Mouse (Mus musculus) CD4-positive helper T cell, adult 2 months (primary cell): ENCODE results near the gene Samhd1.
A peak's percentile ranks its signal among the peaks of the same experiment; 100 is the strongest.
"Not testable (repeated sequence)": the region's sequence is repeated elsewhere in the genome, so short reads cannot be mapped to it uniquely, and the experiment has no call there.

Source experiments
- DNase-seq: peaks from one replicate; pipeline ENCODE4 v3.0.0-alpha.2; 2012; ENCODE audit warnings: low read depth, missing footprints, low spot score

The Samhd1 gene

GRCm38 (mm10) chr2:157135014-157135413 lies at the start of gene Samhd1:
Gene Samhd1 (minus strand): TSS chr2:157135265.
- DNase-seq, result peak; percentile 94

GRCm38 (mm10) chr2:157178167-157178566 lies 43.1 kb upstream of the Samhd1 start:
- DNase-seq, result no peak

GRCm38 (mm10) chr2:157176248-157176647 lies 41.2 kb upstream of the Samhd1 start:
- no peak for DNase-seq

- no peak for DNase-seq
Observed at GRCm38 (mm10) chr2:157174416-157174815, 39.4 kb upstream of the Samhd1 start.

- DNase-seq, result no peak
Observed at GRCm38 (mm10) chr2:157173555-157173954, 38.5 kb upstream of the Samhd1 start.

- no peak for DNase-seq
Observed at GRCm38 (mm10) chr2:157172984-157173383, 37.9 kb upstream of the Samhd1 start.

GRCm38 (mm10) chr2:157170626-157171025 lies 35.6 kb upstream of the Samhd1 start:
- DNase-seq, result no peak

- no peak for DNase-seq
Observed at GRCm38 (mm10) chr2:157170166-157170565, 35.1 kb upstream of the Samhd1 start.

- DNase-seq, result no peak
Observed at GRCm38 (mm10) chr2:157166371-157167080, 31.5 kb upstream of the Samhd1 start.

GRCm38 (mm10) chr2:157165312-157166224 lies 30.5 kb upstream of the Samhd1 start:
- DNase-seq, result not testable (repeated sequence)

GRCm38 (mm10) chr2:157164101-157164500 lies 29.0 kb upstream of the Samhd1 start:
- DNase-seq, result no peak

GRCm38 (mm10) chr2:157156079-157156478 lies 21.0 kb upstream of the Samhd1 start:
- DNase-seq, result no peak

GRCm38 (mm10) chr2:157153235-157153634 lies 18.2 kb upstream of the Samhd1 start:
- DNase-seq, result no peak

- DNase-seq, result no peak
Observed at GRCm38 (mm10) chr2:157148417-157148816, 13.4 kb upstream of the Samhd1 start.

- DNase-seq, result peak; percentile 86
Observed at GRCm38 (mm10) chr2:157147397-157148020, 12.4 kb upstream of the Samhd1 start.

GRCm38 (mm10) chr2:157145173-157145572 lies 10.1 kb upstream of the Samhd1 start:
- DNase-seq, result no peak

- no peak for DNase-seq
Observed at GRCm38 (mm10) chr2:157144132-157144531, 9.1 kb upstream of the Samhd1 start.

GRCm38 (mm10) chr2:157141962-157142361 lies 6.9 kb upstream of the Samhd1 start:
- DNase-seq, result no peak

GRCm38 (mm10) chr2:157139251-157139802 lies 4.3 kb upstream of the Samhd1 start:
- DNase-seq, result no peak

- DNase-seq, result no peak
Observed at GRCm38 (mm10) chr2:157138808-157139207, 3.7 kb upstream of the Samhd1 start.

GRCm38 (mm10) chr2:157137959-157138731 lies 3.1 kb upstream of the Samhd1 start:
- DNase-seq, result peak; percentile 53
